ENCODE assay signal across 26 mouse cellular contexts in the genomic region with DNA sequence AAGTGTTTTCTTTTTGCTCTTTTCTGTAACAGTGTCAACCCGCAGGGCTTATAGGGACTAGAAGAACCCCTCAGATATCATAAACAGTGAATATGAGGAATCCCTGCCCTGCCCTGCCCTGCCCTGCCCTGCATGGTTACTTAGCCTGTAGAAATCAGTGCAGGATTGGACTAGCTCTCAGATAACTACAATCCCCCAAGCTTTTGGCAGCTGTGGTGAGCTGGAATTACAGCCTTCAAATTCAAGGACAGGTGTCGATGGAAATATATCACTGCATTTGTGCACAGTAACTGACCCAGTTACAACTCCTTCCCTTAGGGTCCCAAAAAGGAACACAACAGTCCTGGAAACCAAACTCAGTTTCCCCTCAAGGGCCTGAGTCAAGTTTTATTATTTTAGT. TPM values are rescaled to one million over a fixed set of nuclear protein-coding genes. Genes with fewer than 3 reads are reported as not detected.
A peak's percentile ranks its signal among the peaks of the same experiment; 100 is the strongest.
DNase-seq lines count a peak whose midpoint lies in the region; ATAC-seq lines count a peak whose summit lies in the region.
"Had no signal": no experiment of that assay in that cellular context is flagged by ENCODE, and none has a peak within 500 bp of the region (broad histone marks: within the 10 kb centered on the region; RNA-seq: fewer than 3 reads in every experiment).

No protein-coding gene starts in this region.

- no peaks in the 10 kb centered on the region for H3K27me3 ChIP-seq in limb, embryonic 13.5 days
- H3K27me3 ChIP-seq in limb, embryonic 10.5 days (ENCODE audit: low read depth, poor library complexity, severe bottlenecking): no peaks in the 10 kb centered on the region
- H3K27me3 ChIP-seq: embryonic facial prominence, embryonic 13.5 days; forebrain, embryonic 13.5 days; heart, embryonic 13.5 days had no signal

- H3K9ac ChIP-seq in limb, embryonic 13.5 days: no peak overlapping the region
- H3K9ac ChIP-seq: embryonic facial prominence, embryonic 13.5 days; forebrain, embryonic 13.5 days; heart, embryonic 13.5 days; hindbrain, embryonic 14.5 days had no signal

- DNase-seq in adrenal gland, postnatal 10 days: peak; percentile 54
- no peak for DNase-seq in adrenal gland, adult 18-20 months (ENCODE audit: low spot score in 2 of 2)
- DNase-seq in gastrocnemius, adult 18-20 months (ENCODE audit: low spot score): peak; percentile 24
- DNase-seq in gastrocnemius, postnatal 14 days: no peak
- DNase-seq in limb, embryonic 10.5 days (ENCODE audit: low spot score): no peak
- DNase-seq: cerebellum, adult 11 months; cerebellum, adult 2 months; cerebellum, adult 9-11 months; cerebellum, postnatal 25 days; heart, adult 18-20 months; heart, postnatal 14 days; heart, postnatal 4 days; kidney, adult 18-20 months; kidney, adult 9 months had no signal

- ATAC-seq in limb, embryonic 13.5 days (ENCODE audit: low FRiP score, low read depth): 0 out of 2 replicates have a peak, but pooled peaks have one; percentile 39
- ATAC-seq: CD4-positive, CD25-positive, alpha-beta regulatory T cell, adult 4 months; forebrain, embryonic 13.5 days; forebrain, embryonic 16.5 days; hindbrain, postnatal 0 days; inflammation-experienced regulatory T-cells, adult 6 months; intestine, embryonic 16.5 days had no signal

- H3K4me2 ChIP-seq in limb, embryonic 13.5 days (replicated peaks): no peak overlapping the region
- H3K4me2 ChIP-seq: embryonic facial prominence, embryonic 13.5 days; forebrain, embryonic 13.5 days; heart, embryonic 13.5 days; hindbrain, embryonic 14.5 days had no signal

- H3K4me3 ChIP-seq in limb, embryonic 13.5 days: no peak overlapping the region
- H3K4me3 ChIP-seq in limb, embryonic 10.5 days: no peak overlapping the region
- H3K4me3 ChIP-seq: embryonic facial prominence, embryonic 13.5 days; forebrain, embryonic 10.5 days; forebrain, embryonic 13.5 days; heart, embryonic 10.5 days; heart, embryonic 13.5 days had no signal

- intact Hi-C loops in gastrocnemius, postnatal 14 days (cut with DNase I; ENCODE audit: low total_unique reads): no loop called here

- peaks cover 89% of the 10 kb centered on the region for H3K36me3 ChIP-seq in limb, embryonic 13.5 days
- H3K36me3 ChIP-seq in limb, embryonic 10.5 days: peaks cover 68% of the 10 kb centered on the region

- WGBS in limb, embryonic 13.5 days: 76% methylated on average over 2 of the region's 2 CpGs
- 97% methylated on average over 2 of the region's 2 CpGs for WGBS in limb, embryonic 10.5 days

- H3K4me1 ChIP-seq in limb, embryonic 13.5 days: no peaks in the 10 kb centered on the region
- no peaks in the 10 kb centered on the region for H3K4me1 ChIP-seq in limb, embryonic 10.5 days
- H3K4me1 ChIP-seq: embryonic facial prominence, embryonic 13.5 days; forebrain, embryonic 10.5 days; forebrain, embryonic 13.5 days; heart, embryonic 10.5 days; heart, embryonic 13.5 days had no signal

- H3K27ac ChIP-seq in limb, embryonic 13.5 days: no peak overlapping the region
- no peak overlapping the region for H3K27ac ChIP-seq in limb, embryonic 10.5 days
- H3K27ac ChIP-seq: embryonic facial prominence, embryonic 13.5 days; forebrain, embryonic 10.5 days; forebrain, embryonic 13.5 days; heart, embryonic 10.5 days; heart, embryonic 13.5 days; hindbrain, embryonic 14.5 days; hindbrain, postnatal 0 days had no signal

- no peaks in the 10 kb centered on the region for H3K9me3 ChIP-seq in limb, embryonic 13.5 days
- no peaks in the 10 kb centered on the region for H3K9me3 ChIP-seq in limb, embryonic 10.5 days (replicated peaks)
- H3K9me3 ChIP-seq: embryonic facial prominence, embryonic 13.5 days; forebrain, embryonic 10.5 days; forebrain, embryonic 13.5 days; heart, embryonic 10.5 days; heart, embryonic 13.5 days had no signal

RNA-seq across cellular contexts. Expression of gene Slc31a2, which starts 37.6 kb away (rescaled TPM):
- 10 to 100 TPM; 14.8 to 16.6 TPM for total RNA-seq in adrenal gland, postnatal 10 days (2021)
- 10 to 100 TPM; 27.0 to 28.3 TPM for total RNA-seq in adrenal gland, adult 18-20 months (2021)
- total RNA-seq in gastrocnemius, adult 18-20 months (2021): 1 to 10 TPM; 5.3 to 6.2 TPM
- 1 to 10 TPM; 4.8 to 6.0 TPM for total RNA-seq in gastrocnemius, postnatal 14 days (2021)
- 17.7 and 19.0 TPM in 2 replicates for polyA plus RNA-seq in limb, embryonic 13.5 days (2015; fragmentation: Nextera tagmentation; extraction: Ambion mirVana)
- polyA plus RNA-seq in limb, embryonic 10.5 days (2016; fragmentation: Nextera tagmentation; extraction: Ambion mirVana): 10.8 and 11.0 TPM in 2 replicates

Comparison
In these comparisons a context has a peak if more than half of its experiments do, and no peak if none do; other contexts are left out.
1. DNase-seq: peak in adrenal gland, postnatal 10 days (single experiment) and gastrocnemius, adult 18-20 months (single experiment); none in adrenal gland, adult 18-20 months (0 of 2), gastrocnemius, postnatal 14 days (single experiment) and limb, embryonic 10.5 days (single experiment).